Mouse (Mus musculus): ENCODE measurements around the gene Ciart. TPM values are rescaled to one million over a fixed set of nuclear protein-coding genes. Genes with fewer than 3 reads are reported as not detected.
A peak's percentile ranks its signal among the peaks of the same experiment; 100 is the strongest.

The Ciart gene
- polyA plus RNA-seq, 1 experiment, result 0.72 TPM

DNA sequence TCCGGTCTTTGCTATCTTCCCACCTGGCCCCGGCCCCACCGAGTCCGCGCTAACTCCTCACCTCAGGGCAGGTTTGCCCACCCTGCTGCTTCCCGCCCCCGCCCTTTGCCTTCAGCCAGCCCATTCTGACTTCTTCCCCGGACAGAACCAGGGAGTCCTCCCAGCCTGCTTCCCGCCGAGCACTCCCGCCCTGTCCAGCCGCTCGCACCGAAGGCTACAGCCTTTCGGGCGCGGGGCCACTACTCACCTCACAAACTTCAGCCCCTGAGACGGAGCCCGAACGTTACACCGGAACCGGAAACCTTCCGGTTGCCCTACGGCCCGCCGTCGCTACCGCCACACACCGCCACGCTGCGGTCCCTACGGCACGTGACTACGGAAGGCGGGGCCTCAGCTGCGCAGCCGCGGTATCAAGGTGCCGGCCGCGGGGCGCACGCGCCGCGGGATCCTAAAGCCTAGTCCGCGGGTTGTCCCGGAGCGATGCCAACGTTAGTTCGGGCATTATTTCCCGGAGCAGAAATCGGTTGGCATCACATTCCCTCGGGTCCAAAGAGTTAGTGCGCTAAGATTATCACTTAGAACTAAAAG lies 26.5 kb downstream of the Ciart start, which contains the start of gene Prpf3:
Prpf3 (minus strand) TSS at position 384 of the 588 bp plus-strand sequence.
- no peaks in the 10 kb centered on the region for H3K4me1 ChIP-seq (ENCODE audit: control insufficient read depth, insufficient read depth, insufficient read length, low read length)
- H3K27ac ChIP-seq (ENCODE audit: insufficient read depth, low read depth, low read length), result peak within 1 kb of the TSS; percentile 42
- H3K36me3 ChIP-seq (ENCODE audit: control insufficient read depth, insufficient read depth, low read length), result peaks cover 20% of the 10 kb centered on the region
- TF ChIP-seq CTCF (IDR thresholded peaks at IDR 0.05; ENCODE audit: extremely low read depth, insufficient read length, insufficient replicate concordance, low read depth, low read length), result no peak
- peak; percentile 76 for TF ChIP-seq POLR2A (IDR thresholded peaks at IDR 0.05; ENCODE audit: low read depth, low read length)
- H3K4me3 ChIP-seq (ENCODE audit: low read depth, low read length), result peak within 1 kb of the TSS; percentile 85
- WGBS, result under 1% methylated on average over 56 of the region's 56 CpGs
- no peaks in the 10 kb centered on the region for H3K27me3 ChIP-seq (ENCODE audit: control insufficient read depth, insufficient read depth, low read length)

DNA sequence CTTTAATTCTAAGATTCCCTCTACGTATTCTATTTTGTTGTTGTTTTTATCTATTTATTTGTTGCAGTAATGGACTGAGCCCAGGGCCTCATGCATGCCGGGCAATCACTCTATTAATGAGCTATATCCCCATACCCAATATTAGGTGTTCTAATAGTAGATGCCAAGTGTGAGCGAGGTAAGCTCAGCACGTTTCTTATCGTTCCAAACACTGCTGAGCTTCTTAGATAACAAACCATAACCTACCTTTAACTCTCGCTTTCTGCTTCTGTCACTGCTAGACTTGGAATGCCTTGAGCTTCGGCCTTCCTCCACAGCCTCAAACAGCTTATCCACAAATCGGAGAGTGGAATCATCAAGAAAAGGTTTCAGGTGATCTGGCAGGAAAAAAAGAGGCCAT lies 30.7 kb downstream of the Ciart start:
- no peaks in the 10 kb centered on the region for H3K4me1 ChIP-seq (ENCODE audit: control insufficient read depth, insufficient read depth, insufficient read length, low read length)
- no peak overlapping the region for H3K4me3 ChIP-seq (ENCODE audit: low read depth, low read length)
- TF ChIP-seq POLR2A (IDR thresholded peaks at IDR 0.05; ENCODE audit: low read depth, low read length), result no peak
- no peak for TF ChIP-seq CTCF (IDR thresholded peaks at IDR 0.05; ENCODE audit: extremely low read depth, insufficient read length, insufficient replicate concordance, low read depth, low read length)
- no peaks in the 10 kb centered on the region for H3K27me3 ChIP-seq (ENCODE audit: control insufficient read depth, insufficient read depth, low read length)
- H3K36me3 ChIP-seq (ENCODE audit: control insufficient read depth, insufficient read depth, low read length), result peaks cover 54% of the 10 kb centered on the region
- 90% methylated on average over 8 of the region's 8 CpGs for WGBS
- no peak overlapping the region for H3K27ac ChIP-seq (ENCODE audit: insufficient read depth, low read depth, low read length)

DNA sequence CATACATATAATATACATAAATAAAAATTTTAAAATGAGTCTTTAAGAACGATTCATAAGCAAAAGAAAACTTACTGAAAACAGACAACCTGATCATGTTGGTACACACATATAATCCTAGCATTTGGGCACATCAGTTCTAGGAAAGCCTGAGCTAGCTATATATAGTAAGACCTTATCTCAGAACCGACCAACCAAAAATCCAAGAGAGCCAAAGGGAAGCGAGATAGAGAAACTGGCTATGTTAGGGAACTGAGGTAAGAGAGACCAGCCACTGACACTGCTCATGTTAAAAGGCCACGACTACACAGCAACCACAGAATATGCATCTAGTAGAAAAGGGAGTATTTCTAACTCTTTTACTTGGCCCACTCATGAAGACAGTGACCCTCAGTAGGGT lies 31.4 kb downstream of the Ciart start:
- Histone ChIP-seq H3K27ac (ENCODE audit: insufficient read depth, low read depth, low read length) (no peak overlapping the region), H3K4me1 (ENCODE audit: control insufficient read depth, insufficient read depth, insufficient read length, low read length) (no peaks in the 10 kb centered on the region), H3K36me3 (ENCODE audit: control insufficient read depth, insufficient read depth, low read length) (peaks cover 60% of the 10 kb centered on the region), H3K4me3 (ENCODE audit: low read depth, low read length) (no peak overlapping the region), H3K27me3 (ENCODE audit: control insufficient read depth, insufficient read depth, low read length) (no peaks in the 10 kb centered on the region)
- TF ChIP-seq CTCF (IDR thresholded peaks at IDR 0.05; ENCODE audit: extremely low read depth, insufficient read length, insufficient replicate concordance, low read depth, low read length) (no peak), POLR2A (IDR thresholded peaks at IDR 0.05; ENCODE audit: low read depth, low read length) (no peak)
- WGBS, result 75% methylated on average over 4 of the region's 4 CpGs

DNA sequence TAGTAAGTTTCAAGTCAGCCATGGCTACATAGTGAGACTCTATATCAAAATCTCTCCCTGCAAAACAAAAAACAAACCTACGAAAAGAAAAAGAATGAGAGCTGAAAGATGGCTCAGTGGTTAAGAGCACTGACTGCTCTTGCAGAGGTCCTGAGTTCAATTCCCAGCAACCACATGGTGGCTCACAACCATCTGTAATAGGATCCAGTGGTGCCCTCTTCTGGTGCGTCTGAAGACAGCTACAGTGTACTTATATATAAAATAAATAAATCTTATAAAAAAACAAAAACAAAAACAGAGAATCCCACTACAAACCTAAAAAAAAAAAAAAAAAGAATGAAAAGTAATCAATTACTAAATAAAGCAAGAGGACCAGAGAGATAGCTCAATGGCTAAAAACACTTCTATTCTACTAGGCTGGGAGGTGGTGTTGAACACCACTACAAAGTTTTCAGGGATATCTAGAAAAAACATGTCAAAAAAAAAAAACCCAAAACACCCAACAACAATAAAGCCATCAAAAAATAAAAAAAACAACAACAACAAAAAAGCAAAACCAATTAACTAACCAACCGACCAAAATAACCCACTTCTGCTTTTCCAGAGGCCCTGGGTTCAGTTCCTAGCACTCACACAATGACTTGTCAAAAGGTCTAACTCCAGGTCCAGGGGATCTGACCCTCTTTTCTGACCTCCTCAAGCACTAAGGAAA lies 39.4 kb downstream of the Ciart start:
- no peak for TF ChIP-seq CTCF (IDR thresholded peaks at IDR 0.05; ENCODE audit: extremely low read depth, insufficient read length, insufficient replicate concordance, low read depth, low read length)
- no peak for TF ChIP-seq POLR2A (IDR thresholded peaks at IDR 0.05; ENCODE audit: low read depth, low read length)
- WGBS, result 74% methylated on average over 3 of the region's 3 CpGs
- H3K4me1 ChIP-seq (ENCODE audit: control insufficient read depth, insufficient read depth, insufficient read length, low read length), result no peaks in the 10 kb centered on the region; the same call in 1 of the 2 replicates
- no peak overlapping the region for H3K4me3 ChIP-seq (ENCODE audit: low read depth, low read length)
- no peak overlapping the region for H3K27ac ChIP-seq (ENCODE audit: insufficient read depth, low read depth, low read length)
- no peaks in the 10 kb centered on the region for H3K27me3 ChIP-seq (ENCODE audit: control insufficient read depth, insufficient read depth, low read length)
- peaks cover 63% of the 10 kb centered on the region for H3K36me3 ChIP-seq (ENCODE audit: control insufficient read depth, insufficient read depth, low read length)

DNA sequence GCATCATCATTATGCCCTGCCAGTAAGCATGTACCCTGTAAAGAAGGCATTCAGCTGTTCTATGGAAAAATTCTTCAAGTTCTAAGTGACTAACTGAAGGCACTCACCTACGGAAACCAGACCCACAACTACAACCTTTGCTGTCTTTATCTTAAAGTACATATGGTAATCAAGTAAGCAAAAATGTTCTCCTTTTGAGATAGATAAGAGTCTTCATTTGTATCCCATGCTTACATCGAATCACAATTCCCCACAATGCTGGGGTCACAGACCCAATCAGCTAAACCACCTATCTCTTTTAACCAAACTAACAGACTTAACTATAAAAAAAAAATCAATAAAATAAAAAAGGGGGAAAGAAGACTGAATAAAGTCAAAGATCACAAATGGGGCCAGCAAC lies 42.8 kb downstream of the Ciart start:
- H3K4me1 ChIP-seq (ENCODE audit: control insufficient read depth, insufficient read depth, insufficient read length, low read length), result no peaks in the 10 kb centered on the region; the same call in 1 of the 2 replicates
- no peak for TF ChIP-seq CTCF (IDR thresholded peaks at IDR 0.05; ENCODE audit: extremely low read depth, insufficient read length, insufficient replicate concordance, low read depth, low read length)
- TF ChIP-seq POLR2A (IDR thresholded peaks at IDR 0.05; ENCODE audit: low read depth, low read length), result no peak
- no peak overlapping the region for H3K27ac ChIP-seq (ENCODE audit: insufficient read depth, low read depth, low read length)
- H3K36me3 ChIP-seq (ENCODE audit: control insufficient read depth, insufficient read depth, low read length), result peaks cover 60% of the 10 kb centered on the region
- 76% methylated on average over 2 of the region's 2 CpGs for WGBS
- H3K4me3 ChIP-seq (ENCODE audit: low read depth, low read length), result no peak overlapping the region
- H3K27me3 ChIP-seq (ENCODE audit: control insufficient read depth, insufficient read depth, low read length), result no peaks in the 10 kb centered on the region

DNA sequence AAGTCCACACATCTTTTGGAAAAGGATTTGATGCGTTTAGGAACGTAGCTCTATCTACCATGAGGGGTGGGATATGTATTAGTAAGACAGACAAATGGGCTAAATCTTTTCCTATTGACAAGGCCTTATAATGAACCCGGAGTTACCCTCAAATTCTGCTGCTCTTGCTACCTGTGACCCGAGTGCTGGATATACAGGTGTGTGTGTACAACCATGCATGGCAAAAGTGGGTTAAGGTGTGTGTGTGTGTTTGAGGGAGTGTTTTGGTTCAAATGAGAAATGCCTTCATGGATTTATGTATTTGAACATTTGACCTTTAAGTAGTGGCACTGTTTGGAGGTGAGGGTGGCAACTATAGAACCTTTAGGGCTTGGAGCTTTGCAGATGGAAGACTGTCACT lies 53.0 kb downstream of the Ciart start:
- H3K27ac ChIP-seq (ENCODE audit: insufficient read depth, low read depth, low read length), result no peak overlapping the region
- H3K36me3 ChIP-seq (ENCODE audit: control insufficient read depth, insufficient read depth, low read length), result peaks cover 40% of the 10 kb centered on the region
- no peak for TF ChIP-seq CTCF (IDR thresholded peaks at IDR 0.05; ENCODE audit: extremely low read depth, insufficient read length, insufficient replicate concordance, low read depth, low read length)
- no peak for TF ChIP-seq POLR2A (IDR thresholded peaks at IDR 0.05; ENCODE audit: low read depth, low read length)
- no peaks in the 10 kb centered on the region for H3K4me1 ChIP-seq (ENCODE audit: control insufficient read depth, insufficient read depth, insufficient read length, low read length)
- no peak overlapping the region for H3K4me3 ChIP-seq (ENCODE audit: low read depth, low read length)
- H3K27me3 ChIP-seq (ENCODE audit: control insufficient read depth, insufficient read depth, low read length), result no peaks in the 10 kb centered on the region
- WGBS, result 98% methylated on average over 4 of the region's 4 CpGs

Other genes with a start within 250 kb of the Ciart start
- 119 and 327 TPM in 2 replicates for gene Mcl1, start 223.5 kb downstream of the Ciart start, polyA plus RNA-seq (2012; rRNA removed)
- 6.4 and 8.2 TPM in 2 replicates for gene Adamtsl4, start 194.3 kb downstream of the Ciart start, polyA plus RNA-seq (2012; rRNA removed)
- gene Ecm1, start 142.7 kb downstream of the Ciart start, polyA plus RNA-seq (2012; rRNA removed), result 157 and 174 TPM in 2 replicates
- gene Tars2, start 122.0 kb downstream of the Ciart start, polyA plus RNA-seq (2012; rRNA removed), result 10.9 and 21.3 TPM in 2 replicates
- 5.2 and 8.8 TPM in 2 replicates for gene Rprd2, start 63.4 kb downstream of the Ciart start, polyA plus RNA-seq (2012; rRNA removed)
- gene Prpf3, start 26.4 kb downstream of the Ciart start, polyA plus RNA-seq (2012; rRNA removed), result 1.7 and 4.5 TPM in 2 replicates
- 39.5 and 51.8 TPM in 2 replicates for gene Mrps21, start 10.7 kb downstream of the Ciart start, polyA plus RNA-seq (2012; rRNA removed)
- 1.5 and 1.6 TPM in 2 replicates for gene BC028528, start 9.8 kb upstream of the Ciart start, polyA plus RNA-seq (2012; rRNA removed)
- gene Aph1a, start 11.7 kb upstream of the Ciart start, polyA plus RNA-seq (2012; rRNA removed), result 126 and 211 TPM in 2 replicates
- gene Car14, start 22.4 kb upstream of the Ciart start, polyA plus RNA-seq (2012; rRNA removed), result 0.75 and 0.81 TPM in 2 replicates
- gene Anp32e, start 47.0 kb upstream of the Ciart start, polyA plus RNA-seq (2012; rRNA removed), result 4.7 and 8.7 TPM in 2 replicates
- 10.8 and 31.3 TPM in 2 replicates for gene Plekho1, start 113.8 kb upstream of the Ciart start, polyA plus RNA-seq (2012; rRNA removed)
- 0.99 and 2.5 TPM in 2 replicates for gene Vps45, start 176.2 kb upstream of the Ciart start, polyA plus RNA-seq (2012; rRNA removed)
- gene Otud7b, start 222.3 kb upstream of the Ciart start, polyA plus RNA-seq (2012; rRNA removed), result 13.7 and 23.6 TPM in 2 replicates

All from small intestine, adult 2 months (tissue).